Mouse (Mus musculus): ENCODE data around the gene Mdfic. TPM values are rescaled to one million over a fixed set of nuclear protein-coding genes. Genes with fewer than 3 reads are reported as not detected.
A peak's percentile ranks its signal among the peaks of the same experiment; 100 is the strongest.

Mdfic gene
- polyA plus RNA-seq, 1 experiment from 2014 or later, result 1.8 TPM

DNA sequence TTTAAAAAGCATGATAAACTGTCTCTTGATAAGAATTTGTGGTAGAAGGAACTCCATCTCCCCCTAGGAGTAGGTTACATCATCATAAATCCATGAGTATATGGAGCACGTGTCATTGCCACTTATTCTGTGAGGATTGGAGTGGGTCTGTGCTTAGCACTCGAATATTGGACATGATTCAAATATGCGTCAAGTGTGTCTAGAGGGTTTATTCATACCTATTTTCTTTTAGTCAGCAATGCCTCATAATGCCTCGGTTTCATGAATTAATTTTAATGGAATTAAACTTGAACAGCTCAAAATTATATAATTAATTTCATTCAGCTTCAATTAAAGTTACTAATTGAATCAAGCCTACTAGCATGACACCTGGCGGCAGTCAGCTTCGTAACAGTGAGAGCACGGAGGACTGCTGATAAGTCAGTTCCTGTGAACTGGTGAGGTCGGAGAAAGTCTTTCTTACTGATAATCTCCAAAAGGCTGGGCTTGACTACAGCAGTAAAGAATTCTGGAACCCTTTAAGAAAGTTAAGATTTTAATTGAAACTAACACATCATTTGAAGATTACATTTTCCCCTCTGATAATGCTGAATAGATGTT is 17.0 kb downstream of the Mdfic start:
- Histone ChIP-seq H3K4me3 (replicated peaks; ENCODE audit: low read length) (no peak overlapping the region), H3K9me3 (ENCODE audit: control insufficient read depth, low read length) (no peaks in the 10 kb centered on the region), H3K4me1 (replicated peaks; ENCODE audit: control insufficient read depth, insufficient read depth, low read length) (no peaks in the 10 kb centered on the region), H3K36me3 (ENCODE audit: control insufficient read depth, insufficient read depth) (no peaks in the 10 kb centered on the region), H3K9ac (replicated peaks; ENCODE audit: low read depth, low read length) (no peak overlapping the region), H3K27ac (ENCODE audit: low read length) (no peak overlapping the region), H3K4me2 (ENCODE audit: low read length) (no peak overlapping the region), H3K27me3 (replicated peaks; ENCODE audit: control insufficient read depth, insufficient read depth, low read length) (no peaks in the 10 kb centered on the region)
- 34% methylated on average over 8 of the region's 8 CpGs for WGBS
- ATAC-seq, result peak; percentile 94

DNA sequence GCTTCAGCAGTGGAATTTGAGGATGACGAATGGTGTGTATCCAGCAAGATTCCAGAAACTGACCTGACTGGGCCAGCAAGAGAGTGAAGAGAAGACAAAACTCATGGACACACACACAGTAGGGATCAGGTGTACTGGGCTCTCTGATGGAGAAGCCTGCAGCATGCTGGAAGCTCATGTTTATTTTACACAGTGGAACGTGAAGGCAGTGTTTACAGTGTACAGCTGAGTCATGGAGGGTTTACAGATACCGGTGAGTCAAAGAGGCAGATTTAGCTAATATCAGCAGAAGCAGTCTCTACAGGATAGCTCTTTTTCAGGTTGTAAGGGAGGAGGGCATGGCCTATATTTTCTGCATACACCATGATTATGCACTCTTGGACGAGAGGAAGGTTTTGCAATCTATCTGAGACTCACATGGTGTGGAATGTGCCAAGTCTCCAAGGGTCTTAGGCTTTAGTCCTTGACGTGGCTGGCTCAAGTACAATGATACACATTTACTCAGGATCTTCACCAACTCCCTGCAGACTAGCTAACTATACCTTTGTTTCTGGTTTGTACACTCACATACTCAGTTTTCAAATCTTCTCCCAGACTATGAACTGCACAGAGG is 18.0 kb downstream of the Mdfic start:
- Histone ChIP-seq H3K27me3 (replicated peaks; ENCODE audit: control insufficient read depth, insufficient read depth, low read length) (no peaks in the 10 kb centered on the region), H3K36me3 (ENCODE audit: control insufficient read depth, insufficient read depth) (no peaks in the 10 kb centered on the region), H3K9me3 (ENCODE audit: control insufficient read depth, low read length) (no peaks in the 10 kb centered on the region), H3K4me2 (ENCODE audit: low read length) (no peak overlapping the region), H3K27ac (ENCODE audit: low read length) (no peak overlapping the region), H3K4me3 (replicated peaks; ENCODE audit: low read length) (no peak overlapping the region), H3K4me1 (replicated peaks; ENCODE audit: control insufficient read depth, insufficient read depth, low read length) (no peaks in the 10 kb centered on the region; the same call in 1 of the 2 replicates), H3K9ac (replicated peaks; ENCODE audit: low read depth, low read length) (no peak overlapping the region)
- 83% methylated on average over 5 of the region's 5 CpGs for WGBS
- ATAC-seq, result no peak

DNA sequence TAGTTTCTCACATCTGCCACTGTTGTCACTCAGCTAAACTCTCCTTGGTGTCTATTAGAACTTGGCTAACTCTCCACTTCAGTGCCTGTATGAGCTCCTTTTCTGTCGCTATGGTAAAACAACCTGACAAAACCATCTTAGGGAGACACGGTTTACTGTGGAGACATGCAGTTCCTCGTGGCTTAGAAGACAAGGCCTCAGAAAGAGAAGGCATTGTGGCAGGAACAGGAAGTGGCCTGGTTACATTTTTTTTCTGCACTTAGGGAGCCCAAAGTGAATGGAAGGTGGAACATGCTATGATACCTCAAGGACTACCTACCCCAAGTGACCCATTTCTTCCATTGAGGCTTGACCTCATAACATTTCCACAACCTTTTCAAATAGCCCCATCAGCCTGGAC is 18.7 kb downstream of the Mdfic start:
- Histone ChIP-seq H3K9me3 (ENCODE audit: control insufficient read depth, low read length) (no peaks in the 10 kb centered on the region), H3K27ac (ENCODE audit: low read length) (no peak overlapping the region), H3K36me3 (ENCODE audit: control insufficient read depth, insufficient read depth) (no peaks in the 10 kb centered on the region), H3K4me2 (ENCODE audit: low read length) (no peak overlapping the region), H3K27me3 (replicated peaks; ENCODE audit: control insufficient read depth, insufficient read depth, low read length) (no peaks in the 10 kb centered on the region), H3K4me1 (replicated peaks; ENCODE audit: control insufficient read depth, insufficient read depth, low read length) (no peaks in the 10 kb centered on the region; the same call in 1 of the 2 replicates), H3K4me3 (replicated peaks; ENCODE audit: low read length) (no peak overlapping the region), H3K9ac (replicated peaks; ENCODE audit: low read depth, low read length) (no peak overlapping the region)
- WGBS, result 84% methylated on average over 3 of the region's 3 CpGs
- ATAC-seq, result no peak

DNA sequence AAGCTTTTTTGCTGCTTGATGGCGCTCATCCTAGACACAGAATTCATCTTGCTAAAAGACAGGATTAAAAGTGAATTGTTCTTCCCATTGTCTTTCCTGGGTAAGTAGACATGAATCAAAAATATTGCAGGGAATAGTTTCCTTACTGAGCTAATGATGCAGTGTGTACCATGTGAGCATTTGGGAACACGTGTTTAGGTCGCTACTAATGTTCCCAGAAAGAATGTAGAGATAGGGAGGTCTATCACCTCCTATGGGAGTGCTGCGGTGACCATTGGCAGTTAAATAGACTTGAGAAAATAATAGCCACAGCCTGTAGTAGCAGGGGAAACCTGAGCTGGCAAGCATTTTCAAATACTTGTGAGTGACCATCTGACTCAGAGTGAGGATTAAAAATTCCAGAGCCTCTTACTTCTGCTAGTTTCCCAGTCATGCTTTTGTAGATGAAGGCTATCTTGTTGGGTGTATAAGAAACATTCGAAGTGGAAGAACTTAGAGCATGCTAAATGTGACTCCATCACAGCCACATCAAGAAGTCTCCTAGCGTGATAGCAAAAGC is 22.2 kb downstream of the Mdfic start:
- no peaks in the 10 kb centered on the region for H3K9me3 ChIP-seq (ENCODE audit: control insufficient read depth, low read length)
- no peak for ATAC-seq
- H3K9ac ChIP-seq (replicated peaks; ENCODE audit: low read depth, low read length), result no peak overlapping the region
- WGBS, result 82% methylated on average over 6 of the region's 6 CpGs
- H3K36me3 ChIP-seq (ENCODE audit: control insufficient read depth, insufficient read depth), result no peaks in the 10 kb centered on the region
- no peak overlapping the region for H3K4me3 ChIP-seq (replicated peaks; ENCODE audit: low read length)
- no peak overlapping the region for H3K27ac ChIP-seq (ENCODE audit: low read length)
- peaks cover 4% of the 10 kb centered on the region for H3K4me1 ChIP-seq (replicated peaks; ENCODE audit: control insufficient read depth, insufficient read depth, low read length)
- no peak overlapping the region for H3K4me2 ChIP-seq (ENCODE audit: low read length)
- H3K27me3 ChIP-seq (replicated peaks; ENCODE audit: control insufficient read depth, insufficient read depth, low read length), result no peaks in the 10 kb centered on the region

DNA sequence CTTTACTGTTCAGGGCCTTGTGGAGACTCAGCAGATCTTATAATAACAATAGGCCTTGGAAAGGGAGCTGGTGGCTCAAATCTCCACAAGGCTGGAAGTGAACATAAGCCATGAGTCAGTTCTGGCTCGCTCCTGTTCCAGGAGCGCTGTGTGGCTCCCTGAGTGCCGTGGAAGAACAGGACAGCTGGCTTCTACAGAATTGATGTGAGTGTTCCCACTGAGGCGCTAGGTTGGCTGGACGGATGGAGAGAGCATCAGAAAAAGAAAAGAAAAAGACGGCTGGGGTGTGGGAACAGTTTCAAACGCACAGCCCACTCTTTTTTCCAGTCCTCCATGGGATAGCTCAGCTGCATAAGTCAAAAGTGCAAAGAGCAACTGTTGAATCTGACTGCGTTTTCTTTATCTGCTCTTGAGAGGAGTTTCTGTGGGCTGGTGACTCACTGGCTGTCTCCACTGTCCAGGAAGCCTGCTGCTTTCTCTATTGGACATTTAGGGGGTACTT is 22.9 kb downstream of the Mdfic start:
- Histone ChIP-seq H3K36me3 (ENCODE audit: control insufficient read depth, insufficient read depth) (no peaks in the 10 kb centered on the region), H3K27ac (ENCODE audit: low read length) (no peak overlapping the region), H3K4me1 (replicated peaks; ENCODE audit: control insufficient read depth, insufficient read depth, low read length) (peaks cover 4% of the 10 kb centered on the region), H3K4me3 (replicated peaks; ENCODE audit: low read length) (no peak overlapping the region), H3K27me3 (replicated peaks; ENCODE audit: control insufficient read depth, insufficient read depth, low read length) (no peaks in the 10 kb centered on the region), H3K9ac (replicated peaks; ENCODE audit: low read depth, low read length) (no peak overlapping the region), H3K4me2 (ENCODE audit: low read length) (no peak overlapping the region), H3K9me3 (ENCODE audit: control insufficient read depth, low read length) (no peaks in the 10 kb centered on the region)
- ATAC-seq, result no peak
- WGBS, result 66% methylated on average over 8 of the region's 8 CpGs

DNA sequence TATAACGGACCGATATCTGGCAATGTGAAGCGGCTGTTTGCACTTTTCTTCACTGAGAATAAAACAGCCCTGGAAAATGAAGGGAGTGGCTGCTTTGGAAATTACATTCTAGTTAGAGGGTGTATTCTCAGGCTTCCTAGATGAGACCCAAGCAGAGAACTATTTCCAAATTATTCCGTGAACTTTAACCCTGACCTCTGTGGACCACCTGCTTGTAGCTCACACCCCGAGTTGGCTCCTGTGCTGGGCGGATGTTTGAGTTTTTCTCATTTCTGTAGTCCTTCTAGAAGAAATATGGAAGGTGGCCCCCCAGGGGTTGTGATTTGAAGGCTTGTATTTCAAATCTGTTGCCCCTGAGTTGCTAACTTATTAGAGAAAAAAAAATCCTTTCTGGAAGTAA is 23.3 kb downstream of the Mdfic start:
- Histone ChIP-seq H3K36me3 (ENCODE audit: control insufficient read depth, insufficient read depth) (no peaks in the 10 kb centered on the region), H3K9me3 (ENCODE audit: control insufficient read depth, low read length) (no peaks in the 10 kb centered on the region), H3K27me3 (replicated peaks; ENCODE audit: control insufficient read depth, insufficient read depth, low read length) (no peaks in the 10 kb centered on the region), H3K4me1 (replicated peaks; ENCODE audit: control insufficient read depth, insufficient read depth, low read length) (peaks cover 4% of the 10 kb centered on the region), H3K4me2 (ENCODE audit: low read length) (no peak overlapping the region), H3K27ac (ENCODE audit: low read length) (no peak overlapping the region), H3K9ac (replicated peaks; ENCODE audit: low read depth, low read length) (no peak overlapping the region), H3K4me3 (replicated peaks; ENCODE audit: low read length) (no peak overlapping the region)
- ATAC-seq, result no peak
- WGBS, result 64% methylated on average over 6 of the region's 6 CpGs

- peak; percentile 86 for ATAC-seq
- Histone ChIP-seq H3K9ac (replicated peaks; ENCODE audit: low read depth, low read length) (no peak overlapping the region), H3K4me3 (replicated peaks; ENCODE audit: low read length) (no peak overlapping the region), H3K36me3 (ENCODE audit: control insufficient read depth, insufficient read depth) (no peaks in the 10 kb centered on the region), H3K4me2 (ENCODE audit: low read length) (no peak overlapping the region), H3K9me3 (ENCODE audit: control insufficient read depth, low read length) (no peaks in the 10 kb centered on the region), H3K4me1 (replicated peaks; ENCODE audit: control insufficient read depth, insufficient read depth, low read length) (peaks cover 4% of the 10 kb centered on the region), H3K27ac (ENCODE audit: low read length) (no peak overlapping the region), H3K27me3 (replicated peaks; ENCODE audit: control insufficient read depth, insufficient read depth, low read length) (no peaks in the 10 kb centered on the region)
- WGBS, result 6% methylated on average over 6 of the region's 6 CpGs
Measured at GRCm38 (mm10) chr6:15745313-15745712, 24.9 kb downstream of the Mdfic start.

DNA sequence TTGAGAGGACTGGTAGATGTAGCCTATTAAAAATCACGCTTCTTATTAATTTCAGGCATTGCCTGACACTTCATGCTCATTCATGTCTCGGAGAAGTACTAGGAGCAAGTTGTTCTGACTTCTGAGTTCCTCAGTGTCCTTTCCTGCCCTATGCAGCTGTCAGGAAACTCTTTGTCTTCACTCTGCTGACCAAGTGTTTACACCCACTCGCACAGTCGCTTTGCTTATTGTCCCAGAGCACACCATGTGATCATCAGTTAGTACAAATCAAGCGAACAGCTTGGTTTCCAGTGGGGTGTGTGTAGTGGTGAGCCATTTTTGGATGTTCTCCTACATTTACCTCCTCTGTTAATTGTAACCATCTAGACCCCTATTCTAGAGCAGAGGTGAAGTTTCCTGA is 25.4 kb downstream of the Mdfic start:
- no peak overlapping the region for H3K27ac ChIP-seq (ENCODE audit: low read length)
- H3K36me3 ChIP-seq (ENCODE audit: control insufficient read depth, insufficient read depth), result no peaks in the 10 kb centered on the region
- WGBS, result 54% methylated on average over 5 of the region's 5 CpGs
- H3K27me3 ChIP-seq (replicated peaks; ENCODE audit: control insufficient read depth, insufficient read depth, low read length), result no peaks in the 10 kb centered on the region
- no peak overlapping the region for H3K4me3 ChIP-seq (replicated peaks; ENCODE audit: low read length)
- no peak overlapping the region for H3K4me2 ChIP-seq (ENCODE audit: low read length)
- no peak overlapping the region for H3K9ac ChIP-seq (replicated peaks; ENCODE audit: low read depth, low read length)
- H3K9me3 ChIP-seq (ENCODE audit: control insufficient read depth, low read length), result no peaks in the 10 kb centered on the region
- ATAC-seq, result 0 out of 2 replicates have a peak, but pooled peaks have one; percentile 23
- peaks cover 4% of the 10 kb centered on the region for H3K4me1 ChIP-seq (replicated peaks; ENCODE audit: control insufficient read depth, insufficient read depth, low read length)

- no peak overlapping the region for H3K4me3 ChIP-seq (replicated peaks; ENCODE audit: low read length)
- H3K36me3 ChIP-seq (ENCODE audit: control insufficient read depth, insufficient read depth), result no peaks in the 10 kb centered on the region
- no peaks in the 10 kb centered on the region for H3K9me3 ChIP-seq (ENCODE audit: control insufficient read depth, low read length)
- no peak overlapping the region for H3K9ac ChIP-seq (replicated peaks; ENCODE audit: low read depth, low read length)
- no peaks in the 10 kb centered on the region for H3K27me3 ChIP-seq (replicated peaks; ENCODE audit: control insufficient read depth, insufficient read depth, low read length)
- H3K27ac ChIP-seq (ENCODE audit: low read length), result no peak overlapping the region
- ATAC-seq, result no peak
- 94% methylated on average over 5 of the region's 5 CpGs for WGBS
- H3K4me2 ChIP-seq (ENCODE audit: low read length), result no peak overlapping the region
- peaks cover 4% of the 10 kb centered on the region for H3K4me1 ChIP-seq (replicated peaks; ENCODE audit: control insufficient read depth, insufficient read depth, low read length)
Measured at GRCm38 (mm10) chr6:15747396-15748155, 27.1 kb downstream of the Mdfic start.
